8 mouse cellular contexts compared by ENCODE assay signal in genomic region chr7:46796206-46796679, GRCm38 (mm10). TPM values are rescaled to one million over a fixed set of nuclear protein-coding genes. Genes with fewer than 3 reads are reported as not detected.
DNase-seq lines count a peak whose midpoint lies in the region; ATAC-seq and TF ChIP-seq lines count a peak whose summit lies in the region.

No protein-coding gene starts in this region.

- peak; percentile 10 for DNase-seq in gastrocnemius, adult 18-20 months (ENCODE audit: low spot score)
- DNase-seq in gastrocnemius, postnatal 14 days: no peak
- DNase-seq in testis, postnatal 10 days (ENCODE audit: low spot score): no peak
- peak; percentile 28 for DNase-seq in large intestine, adult 2 months (ENCODE audit: low read depth, low spot score)
- no peak for DNase-seq in thymus, postnatal 10 days (ENCODE audit: low spot score in 2 of 2)
- DNase-seq in retina, postnatal 1 day: no peak

- no peaks in the 10 kb centered on the region for H3K27me3 ChIP-seq in testis, adult 2 months (ENCODE audit: control insufficient read depth, insufficient read depth, low read length)
- H3K27me3 ChIP-seq in neural tube, embryonic 12.5 days (replicated peaks): no peaks in the 10 kb centered on the region

- no peak for TF ChIP-seq POLR2A in testis, adult 2 months (IDR thresholded peaks at IDR 0.05; ENCODE audit: control insufficient read depth, low read depth, low read length)

- H3K36me3 ChIP-seq in testis, adult 2 months (ENCODE audit: control insufficient read depth, insufficient read depth, low read length): peaks cover 2% of the 10 kb centered on the region; the same call in 1 of the 2 replicates
- peaks cover 5% of the 10 kb centered on the region; the same call in 1 of the 2 replicates for H3K36me3 ChIP-seq in neural tube, embryonic 12.5 days

- H3K9me3 ChIP-seq in neural tube, embryonic 12.5 days: no peaks in the 10 kb centered on the region

- ATAC-seq in neural tube, embryonic 12.5 days (ENCODE audit: low FRiP score, low read depth): peak; percentile 63

- peak overlapping the region; percentile 81 for H3K9ac ChIP-seq in neural tube, embryonic 12.5 days

- WGBS in large intestine, adult 2 months: under 1% methylated on average over 31 of the region's 31 CpGs
- under 1% methylated on average over 31 of the region's 31 CpGs for WGBS in neural tube, embryonic 12.5 days

- H3K4me2 ChIP-seq in neural tube, embryonic 12.5 days (replicated peaks): peak overlapping the region; percentile 78

- TF ChIP-seq CTCF in testis, adult 2 months (IDR thresholded peaks at IDR 0.05; ENCODE audit: control insufficient read depth, insufficient read depth, insufficient replicate concordance, low read depth, low read length): no peak

- H3K4me1 ChIP-seq in testis, adult 2 months (ENCODE audit: control insufficient read depth, insufficient read depth, low read length): peaks cover 2% of the 10 kb centered on the region; the same call in 1 of the 2 replicates
- H3K4me1 ChIP-seq in neural tube, embryonic 12.5 days: peaks cover 19% of the 10 kb centered on the region

- peak overlapping the region; percentile 95 for H3K4me3 ChIP-seq in testis, adult 2 months (ENCODE audit: control insufficient read depth, low read depth, low read length)
- peak overlapping the region; percentile 97 for H3K4me3 ChIP-seq in neural tube, embryonic 12.5 days

- intact Hi-C loops in gastrocnemius, postnatal 14 days (cut with DNase I; ENCODE audit: low total_unique reads): no loop called here

- H3K27ac ChIP-seq in testis, adult 2 months (ENCODE audit: control insufficient read depth, insufficient read depth, low read depth, low read length): peak overlapping the region; percentile 92
- H3K27ac ChIP-seq in neural tube, embryonic 12.5 days: no peak overlapping the region; the same call in 1 of the 2 replicates

RNA-seq across cellular contexts. Expression of gene Gtf2h1, which starts 0.3 kb away (rescaled TPM):
- total RNA-seq in gastrocnemius, adult 18-20 months (2021): 10 to 100 TPM; 15.4 to 18.2 TPM
- 10 to 100 TPM; 14.5 to 16.8 TPM for total RNA-seq in gastrocnemius, postnatal 14 days (2021)
- 32.3 and 32.7 TPM in 2 replicates for polyA plus RNA-seq in testis, adult 2 months (2012; rRNA removed)
- 6.9 and 10.2 TPM in 2 replicates for polyA plus RNA-seq in large intestine, adult 2 months (2012; rRNA removed)
- 46.4 and 48.1 TPM in 2 replicates for polyA plus RNA-seq in neural tube, embryonic 12.5 days (2016; fragmentation: Nextera tagmentation; extraction: Ambion mirVana)

RNA-seq across cellular contexts. Expression of gene Hps5, which starts 0.4 kb away (rescaled TPM):
- 10 to 100 TPM; 11.2 to 12.1 TPM for total RNA-seq in gastrocnemius, adult 18-20 months (2021)
- 10 to 100 TPM; 10.5 to 11.9 TPM for total RNA-seq in gastrocnemius, postnatal 14 days (2021)
- polyA plus RNA-seq in testis, adult 2 months (2012; rRNA removed): 13.1 and 16.5 TPM in 2 replicates
- 27.6 and 33.9 TPM in 2 replicates for polyA plus RNA-seq in large intestine, adult 2 months (2012; rRNA removed)
- 22.7 and 23.5 TPM in 2 replicates for polyA plus RNA-seq in neural tube, embryonic 12.5 days (2016; fragmentation: Nextera tagmentation; extraction: Ambion mirVana)

RNA-seq across cellular contexts. Expression of gene Saa2, which starts 44.7 kb away (rescaled TPM):
- under 1 TPM in 1 of 2 experiments, not detected in 1; 0.40 TPM for total RNA-seq in gastrocnemius, adult 18-20 months (2021)
- total RNA-seq in gastrocnemius, postnatal 14 days (2021): under 1 TPM in 1 of 2 experiments, not detected in 1; 0.35 TPM
- not detected in 2 replicates for polyA plus RNA-seq in testis, adult 2 months (2012; rRNA removed)
- 0.34 and 13.7 TPM in 2 replicates for polyA plus RNA-seq in large intestine, adult 2 months (2012; rRNA removed)
- polyA plus RNA-seq in neural tube, embryonic 12.5 days (2016; fragmentation: Nextera tagmentation; extraction: Ambion mirVana): 0.74 TPM in 1 of 2 replicates, not detected in the other

RNA-seq across cellular contexts. Expression of gene Ldha, which starts 45.0 kb away (rescaled TPM):
- total RNA-seq in gastrocnemius, adult 18-20 months (2021): 1,000 to 10,000 TPM; 2,332 to 2,702 TPM
- total RNA-seq in gastrocnemius, postnatal 14 days (2021): 1,000 to 10,000 TPM; 2,600 to 2,686 TPM
- 979 and 1,018 TPM in 2 replicates for polyA plus RNA-seq in testis, adult 2 months (2012; rRNA removed)
- 1,305 and 1,564 TPM in 2 replicates for polyA plus RNA-seq in large intestine, adult 2 months (2012; rRNA removed)
- polyA plus RNA-seq in neural tube, embryonic 12.5 days (2016; fragmentation: Nextera tagmentation; extraction: Ambion mirVana): 847 and 930 TPM in 2 replicates

RNA-seq across cellular contexts. Expression of gene Saa1, which starts 53.5 kb away (rescaled TPM):
- not detected for total RNA-seq in gastrocnemius, adult 18-20 months (2021)
- total RNA-seq in gastrocnemius, postnatal 14 days (2021): under 1 TPM in 1 of 2 experiments, not detected in 1; 0.40 TPM
- polyA plus RNA-seq in testis, adult 2 months (2012; rRNA removed): 1.2 and 1.8 TPM in 2 replicates
- polyA plus RNA-seq in large intestine, adult 2 months (2012; rRNA removed): 4.3 and 434 TPM in 2 replicates
- 1.5 and 1.6 TPM in 2 replicates for polyA plus RNA-seq in neural tube, embryonic 12.5 days (2016; fragmentation: Nextera tagmentation; extraction: Ambion mirVana)

Comparison
In these comparisons a context has a peak if more than half of its experiments do, and no peak if none do; other contexts are left out.
1. DNase-seq: peak in gastrocnemius, adult 18-20 months (single experiment) and large intestine, adult 2 months (single experiment); none in gastrocnemius, postnatal 14 days (single experiment), testis, postnatal 10 days (single experiment), thymus, postnatal 10 days (0 of 2) and retina, postnatal 1 day (single experiment).